Mouse (Mus musculus): ENCODE measurements around the gene Gars. TPM values are rescaled to one million over a fixed set of nuclear protein-coding genes. Genes with fewer than 3 reads are reported as not detected.

The Gars gene
- polyA plus RNA-seq, 1 experiment from 2014 or later = 191 TPM

GRCm38 (mm10) chr6:55045326-55045725 lies 7.5 kb downstream of the Gars start:
- Histone ChIP-seq H3K36me3 (ENCODE audit: control insufficient read depth, insufficient read depth, low read length) (peaks cover 14% of the 10 kb centered on the region; the same call in 1 of the 2 replicates), H3K4me1 (ENCODE audit: control insufficient read depth, insufficient read depth, low read length) (peaks cover 11% of the 10 kb centered on the region), H3K27ac (ENCODE audit: low read depth, low read length) (no peak overlapping the region), H3K9me3 (ENCODE audit: control insufficient read depth, low read length) (no peaks in the 10 kb centered on the region), H3K9ac (replicated peaks; ENCODE audit: low read depth, low read length) (no peak overlapping the region), H3K4me3 (ENCODE audit: low read depth, low read length) (no peak overlapping the region), H3K27me3 (ENCODE audit: control insufficient read depth, insufficient read depth, low read length) (no peaks in the 10 kb centered on the region), H3K4me2 (ENCODE audit: low read depth, low read length) (no peak overlapping the region)
- WGBS = 65% methylated on average over 1 of the region's 1 CpGs
- ATAC-seq (ENCODE audit: low read depth) = no peak

GRCm38 (mm10) chr6:55049186-55049585 lies 11.4 kb downstream of the Gars start:
- no peak for ATAC-seq (ENCODE audit: low read depth)
- Histone ChIP-seq H3K27me3 (ENCODE audit: control insufficient read depth, insufficient read depth, low read length) (no peaks in the 10 kb centered on the region), H3K9ac (replicated peaks; ENCODE audit: low read depth, low read length) (no peak overlapping the region), H3K4me3 (ENCODE audit: low read depth, low read length) (no peak overlapping the region), H3K4me1 (ENCODE audit: control insufficient read depth, insufficient read depth, low read length) (peaks cover 8% of the 10 kb centered on the region), H3K36me3 (ENCODE audit: control insufficient read depth, insufficient read depth, low read length) (peaks cover 35% of the 10 kb centered on the region), H3K27ac (ENCODE audit: low read depth, low read length) (no peak overlapping the region), H3K4me2 (ENCODE audit: low read depth, low read length) (no peak overlapping the region), H3K9me3 (ENCODE audit: control insufficient read depth, low read length) (no peaks in the 10 kb centered on the region)
- 95% methylated on average over 10 of the region's 10 CpGs for WGBS

- WGBS = 90% methylated on average over 4 of the region's 4 CpGs
- ATAC-seq (ENCODE audit: low read depth) = no peak
- H3K27me3 ChIP-seq (ENCODE audit: control insufficient read depth, insufficient read depth, low read length) = no peaks in the 10 kb centered on the region
- no peak overlapping the region for H3K27ac ChIP-seq (ENCODE audit: low read depth, low read length)
- H3K4me1 ChIP-seq (ENCODE audit: control insufficient read depth, insufficient read depth, low read length) = no peaks in the 10 kb centered on the region
- H3K4me3 ChIP-seq (ENCODE audit: low read depth, low read length) = no peak overlapping the region
- H3K9me3 ChIP-seq (ENCODE audit: control insufficient read depth, low read length) = no peaks in the 10 kb centered on the region
- H3K36me3 ChIP-seq (ENCODE audit: control insufficient read depth, insufficient read depth, low read length) = peaks cover 45% of the 10 kb centered on the region
- no peak overlapping the region for H3K9ac ChIP-seq (replicated peaks; ENCODE audit: low read depth, low read length)
- no peak overlapping the region for H3K4me2 ChIP-seq (ENCODE audit: low read depth, low read length)
Observed at GRCm38 (mm10) chr6:55054491-55054890, 16.7 kb downstream of the Gars start.

- peaks cover 49% of the 10 kb centered on the region for H3K36me3 ChIP-seq (ENCODE audit: control insufficient read depth, insufficient read depth, low read length)
Observed at GRCm38 (mm10) chr6:55057427-55057826, 19.6 kb downstream of the Gars start.

GRCm38 (mm10) chr6:55060241-55060825 lies 22.5 kb downstream of the Gars start:
- no peaks in the 10 kb centered on the region for H3K27me3 ChIP-seq (ENCODE audit: control insufficient read depth, insufficient read depth, low read length)
- WGBS = 95% methylated on average over 7 of the region's 7 CpGs
- H3K4me3 ChIP-seq (ENCODE audit: low read depth, low read length) = no peak overlapping the region
- no peak overlapping the region for H3K9ac ChIP-seq (replicated peaks; ENCODE audit: low read depth, low read length)
- peaks cover 47% of the 10 kb centered on the region for H3K36me3 ChIP-seq (ENCODE audit: control insufficient read depth, insufficient read depth, low read length)
- H3K27ac ChIP-seq (ENCODE audit: low read depth, low read length) = no peak overlapping the region
- no peak for ATAC-seq (ENCODE audit: low read depth)
- H3K4me1 ChIP-seq (ENCODE audit: control insufficient read depth, insufficient read depth, low read length) = no peaks in the 10 kb centered on the region
- H3K9me3 ChIP-seq (ENCODE audit: control insufficient read depth, low read length) = no peaks in the 10 kb centered on the region
- H3K4me2 ChIP-seq (ENCODE audit: low read depth, low read length) = no peak overlapping the region

More at GRCm38 (mm10) chr6:55057427-55057826, 19.6 kb downstream of the Gars start:
- no peak overlapping the region for H3K27ac ChIP-seq (ENCODE audit: low read depth, low read length)
- H3K4me1 ChIP-seq (ENCODE audit: control insufficient read depth, insufficient read depth, low read length) = no peaks in the 10 kb centered on the region
- no peak overlapping the region for H3K9ac ChIP-seq (replicated peaks; ENCODE audit: low read depth, low read length)
- 93% methylated on average over 3 of the region's 3 CpGs for WGBS
- H3K4me2 ChIP-seq (ENCODE audit: low read depth, low read length) = no peak overlapping the region
- no peak for ATAC-seq (ENCODE audit: low read depth)
- no peaks in the 10 kb centered on the region for H3K9me3 ChIP-seq (ENCODE audit: control insufficient read depth, low read length)
- no peaks in the 10 kb centered on the region for H3K27me3 ChIP-seq (ENCODE audit: control insufficient read depth, insufficient read depth, low read length)
- no peak overlapping the region for H3K4me3 ChIP-seq (ENCODE audit: low read depth, low read length)

- H3K4me2 ChIP-seq (ENCODE audit: low read depth, low read length) = no peak overlapping the region
- peaks cover 50% of the 10 kb centered on the region for H3K36me3 ChIP-seq (ENCODE audit: control insufficient read depth, insufficient read depth, low read length)
- no peak overlapping the region for H3K27ac ChIP-seq (ENCODE audit: low read depth, low read length)
- H3K27me3 ChIP-seq (ENCODE audit: control insufficient read depth, insufficient read depth, low read length) = no peaks in the 10 kb centered on the region
- WGBS = 92% methylated on average over 11 of the region's 11 CpGs
- no peak overlapping the region for H3K9ac ChIP-seq (replicated peaks; ENCODE audit: low read depth, low read length)
- no peaks in the 10 kb centered on the region for H3K4me1 ChIP-seq (ENCODE audit: control insufficient read depth, insufficient read depth, low read length)
- no peak overlapping the region for H3K4me3 ChIP-seq (ENCODE audit: low read depth, low read length)
- H3K9me3 ChIP-seq (ENCODE audit: control insufficient read depth, low read length) = no peaks in the 10 kb centered on the region
- ATAC-seq (ENCODE audit: low read depth) = no peak
Observed at GRCm38 (mm10) chr6:55061328-55061727, 23.5 kb downstream of the Gars start.

- H3K4me3 ChIP-seq (ENCODE audit: low read depth, low read length) = no peak overlapping the region
- H3K36me3 ChIP-seq (ENCODE audit: control insufficient read depth, insufficient read depth, low read length) = peaks cover 51% of the 10 kb centered on the region
- no peak for ATAC-seq (ENCODE audit: low read depth)
Observed at GRCm38 (mm10) chr6:55062200-55062599, 24.4 kb downstream of the Gars start.

GRCm38 (mm10) chr6:55063793-55064476 lies 26.1 kb downstream of the Gars start:
- Histone ChIP-seq H3K9ac (replicated peaks; ENCODE audit: low read depth, low read length) (no peak overlapping the region), H3K4me3 (ENCODE audit: low read depth, low read length) (no peak overlapping the region), H3K27ac (ENCODE audit: low read depth, low read length) (no peak overlapping the region), H3K4me2 (ENCODE audit: low read depth, low read length) (no peak overlapping the region), H3K27me3 (ENCODE audit: control insufficient read depth, insufficient read depth, low read length) (no peaks in the 10 kb centered on the region), H3K9me3 (ENCODE audit: control insufficient read depth, low read length) (no peaks in the 10 kb centered on the region), H3K4me1 (ENCODE audit: control insufficient read depth, insufficient read depth, low read length) (no peaks in the 10 kb centered on the region), H3K36me3 (ENCODE audit: control insufficient read depth, insufficient read depth, low read length) (peaks cover 62% of the 10 kb centered on the region)
- ATAC-seq (ENCODE audit: low read depth) = no peak
- WGBS = 95% methylated on average over 9 of the region's 9 CpGs

More at GRCm38 (mm10) chr6:55062200-55062599, 24.4 kb downstream of the Gars start:
- H3K4me2 ChIP-seq (ENCODE audit: low read depth, low read length) = no peak overlapping the region
- WGBS = 49% methylated on average over 5 of the region's 5 CpGs
- H3K9ac ChIP-seq (replicated peaks; ENCODE audit: low read depth, low read length) = no peak overlapping the region
- no peaks in the 10 kb centered on the region for H3K4me1 ChIP-seq (ENCODE audit: control insufficient read depth, insufficient read depth, low read length)
- H3K27ac ChIP-seq (ENCODE audit: low read depth, low read length) = no peak overlapping the region
- no peaks in the 10 kb centered on the region for H3K9me3 ChIP-seq (ENCODE audit: control insufficient read depth, low read length)
- no peaks in the 10 kb centered on the region for H3K27me3 ChIP-seq (ENCODE audit: control insufficient read depth, insufficient read depth, low read length)

- Histone ChIP-seq H3K27me3 (ENCODE audit: control insufficient read depth, insufficient read depth, low read length) (no peaks in the 10 kb centered on the region), H3K9me3 (ENCODE audit: control insufficient read depth, low read length) (no peaks in the 10 kb centered on the region), H3K9ac (replicated peaks; ENCODE audit: low read depth, low read length) (no peak overlapping the region), H3K4me1 (ENCODE audit: control insufficient read depth, insufficient read depth, low read length) (no peaks in the 10 kb centered on the region), H3K4me2 (ENCODE audit: low read depth, low read length) (no peak overlapping the region), H3K36me3 (ENCODE audit: control insufficient read depth, insufficient read depth, low read length) (peaks cover 63% of the 10 kb centered on the region), H3K27ac (ENCODE audit: low read depth, low read length) (no peak overlapping the region), H3K4me3 (ENCODE audit: low read depth, low read length) (no peak overlapping the region)
- WGBS = 96% methylated on average over 7 of the region's 7 CpGs
- no peak for ATAC-seq (ENCODE audit: low read depth)
Observed at GRCm38 (mm10) chr6:55064477-55064827, 26.6 kb downstream of the Gars start.
